Mouse (Mus musculus) liver, adult 2 months (tissue): ENCODE measurements at regions not wholly inside any gene's neighbourhood (a gene's known extent, or its start where the extent isn't known, plus 50 kb on each side); places are given as distances from the start of the nearest gene placed in this dataset.

Source experiments
- CTCF ChIP-seq: fragments of 200-500 bp; IDR thresholded peaks from 2 replicates; pipeline ENCODE4 v1.5.1; 2011; ENCODE audit warnings: low read depth, low read length, control low read depth
- POLR2A ChIP-seq: fragments of 200-500 bp; IDR thresholded peaks from 2 replicates; pipeline ENCODE4 v1.6.1; 2011; ENCODE audit warnings: low read length, control low read depth; ENCODE audit not compliant: insufficient read depth; ENCODE audit errors: extremely low read depth

- TF ChIP-seq CTCF, result no peak
- TF ChIP-seq POLR2A, result no peak
Observed at GRCm38 (mm10) chr3:66759841-66760240, 221.3 kb upstream of the Rsrc1 start.
